Mouse (Mus musculus) G1E (cell line): Measurements from ENCODE around the gene H2al1h.

ENCODE experiments used
- CTCF ChIP-seq: IDR thresholded peaks from 2 replicates; pipeline ENCODE4 v1.5.1; 2012; ENCODE audit warnings: low read depth, low read length, inconsistent platforms, mixed read lengths
- POLR2AphosphoS5 ChIP-seq: IDR thresholded peaks from 2 replicates; pipeline ENCODE4 v1.6.1; 2012; ENCODE audit warnings: low read depth, low read length, inconsistent platforms; ENCODE audit not compliant: insufficient replicate concordance

DNA sequence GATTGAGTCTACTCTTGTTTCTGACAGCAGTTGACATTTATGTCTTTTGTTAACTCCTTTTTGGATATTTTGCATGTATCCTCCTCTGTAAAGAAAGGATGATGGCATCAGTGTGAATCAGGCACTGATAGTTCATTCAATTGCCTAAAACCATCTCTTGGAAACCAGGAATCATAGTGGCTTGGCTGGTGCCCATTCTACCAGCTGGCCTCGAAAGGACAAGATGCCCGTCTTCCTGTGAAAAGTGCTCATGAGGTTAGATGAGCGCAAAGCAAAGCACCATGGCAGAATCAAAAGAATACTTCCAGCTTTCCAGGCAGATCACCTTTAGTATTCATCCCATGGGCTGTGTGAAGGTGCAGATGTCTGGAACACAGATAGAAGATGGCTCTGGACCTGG, 25.5 kb downstream of the H2al1h start:
- TF ChIP-seq CTCF (no peak), POLR2AphosphoS5 (no peak)
